Mouse (Mus musculus) olfactory bulb, adult 2 months (tissue): ENCODE measurements around the gene Fhad1.

Experiments used
- CTCF ChIP-seq: fragments of 200-500 bp; IDR thresholded peaks from 2 replicates; pipeline ENCODE4 v1.5.1; 2012; ENCODE audit warnings: low read depth, mild to moderate bottlenecking, low read length, moderate library complexity; ENCODE audit not compliant: insufficient read depth
- POLR2A ChIP-seq: fragments of 200-500 bp; IDR thresholded peaks from 2 replicates; pipeline ENCODE4 v1.6.1; 2012; ENCODE audit warnings: mild to moderate bottlenecking, low read depth, low read length, moderate library complexity; ENCODE audit not compliant: insufficient read depth

DNA sequence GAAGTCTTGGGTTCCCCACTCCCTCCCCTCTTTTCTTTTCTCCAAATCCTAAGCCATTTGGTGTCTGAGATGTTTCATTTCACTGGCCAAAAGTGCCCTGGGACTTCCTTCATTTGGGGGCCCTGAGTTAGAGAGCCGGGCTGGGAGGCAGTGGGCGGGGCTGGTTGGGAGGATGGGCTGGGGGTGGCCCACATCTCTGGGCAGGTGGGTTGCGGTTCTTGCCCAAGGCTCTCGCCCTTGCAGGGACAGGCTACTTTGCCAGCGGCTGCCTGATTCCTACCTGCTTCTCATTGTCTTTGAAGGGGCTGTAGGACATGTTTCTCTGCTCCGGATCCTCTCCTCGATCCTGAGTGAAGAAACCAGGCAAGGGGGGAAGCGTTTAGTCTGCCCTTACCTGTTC lies 116.0 kb downstream of the Fhad1 start:
- TF ChIP-seq CTCF (no peak), POLR2A (no peak)
